Mouse (Mus musculus) c-Kit-negative CD71-positive TER-119-positive erythroid progenitor cells, embryonic 14.5 days (primary cell): ENCODE data around the gene Eme1.
"Not testable (repeated sequence)": the region's sequence is repeated elsewhere in the genome, so short reads cannot be mapped to it uniquely, and the experiment has no call there.

ENCODE experiments used
- DNase-seq: peaks from one replicate; pipeline ENCODE4 v3.0.0-alpha.2; 2013; ENCODE audit warnings: low read depth, low spot score

The Eme1 gene

GRCm38 (mm10) chr11:94653663-94654436 lies at the start of gene Eme1, which contains the start of gene Mrpl27:
Gene Eme1, minus strand, starts transcription at chr11:94653964.
Gene Mrpl27, plus strand, starts transcription at chr11:94653767.
- DNase-seq, result peak; percentile 77

GRCm38 (mm10) chr11:94702216-94702610 lies 48.4 kb upstream of the Eme1 start:
- DNase-seq, result no peak

DNA sequence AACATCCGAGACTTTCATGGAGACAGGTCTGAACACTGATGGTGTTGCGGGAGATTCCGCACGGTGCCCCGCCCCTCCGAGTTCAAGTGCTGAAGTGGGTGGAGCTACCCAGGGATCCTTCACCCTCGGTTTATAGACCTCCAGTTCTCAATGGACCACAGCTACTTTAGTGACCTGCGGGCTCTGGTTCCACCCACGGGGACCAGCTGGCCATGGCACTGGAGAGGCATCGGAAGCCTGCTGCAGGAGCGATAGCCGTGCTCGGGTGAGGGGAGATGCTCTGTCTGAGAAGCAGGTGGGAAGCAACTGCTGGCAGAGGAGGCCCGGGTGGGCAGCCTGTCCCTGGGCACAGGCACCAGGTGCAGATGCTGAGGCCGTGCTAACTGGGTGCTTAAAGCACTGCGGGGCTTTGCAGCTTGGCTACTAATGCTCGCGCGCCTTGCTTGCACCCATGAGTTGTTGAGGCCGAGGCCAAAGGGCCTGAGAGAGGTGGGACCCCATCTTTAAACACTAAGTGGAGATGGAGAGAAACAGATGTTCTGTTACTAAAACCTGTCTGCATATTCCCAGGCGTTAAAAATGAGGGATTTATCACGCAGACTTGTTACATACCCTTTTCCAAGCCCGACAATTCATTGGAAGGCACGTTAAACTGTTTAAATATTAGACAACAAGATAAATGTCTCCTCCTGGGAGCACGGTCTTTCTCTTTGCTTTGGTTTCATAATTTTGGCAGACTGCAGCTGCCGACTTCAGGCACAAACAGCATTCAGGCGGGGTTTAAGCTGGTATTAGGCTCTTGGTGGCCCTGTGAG lies 47.8 kb upstream of the Eme1 start:
- DNase-seq, result no peak

- DNase-seq, result no peak
Observed at GRCm38 (mm10) chr11:94699399-94699798, 45.6 kb upstream of the Eme1 start.

GRCm38 (mm10) chr11:94697703-94698464 lies 44.1 kb upstream of the Eme1 start:
- no peak for DNase-seq

DNA sequence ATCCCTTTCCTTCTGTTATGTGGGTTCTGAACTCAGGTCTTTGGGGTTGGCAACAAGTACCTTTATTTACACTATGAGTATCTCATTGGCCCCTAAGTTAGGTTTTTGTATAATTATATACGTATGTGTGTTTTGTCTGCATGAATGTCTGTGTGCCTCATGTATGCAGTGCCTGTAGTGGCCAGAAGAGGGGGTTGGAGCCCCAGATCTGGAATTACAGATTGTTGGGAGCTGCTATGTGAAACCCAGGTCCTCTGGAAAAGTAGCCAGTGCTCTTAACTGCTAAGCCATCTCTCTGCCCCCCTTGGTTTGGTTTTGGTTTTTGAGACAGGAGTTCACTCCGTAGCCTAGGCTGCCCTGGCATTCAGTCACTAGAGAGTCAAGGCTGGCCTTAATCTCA lies 43.4 kb upstream of the Eme1 start:
- DNase-seq, result no peak

DNA sequence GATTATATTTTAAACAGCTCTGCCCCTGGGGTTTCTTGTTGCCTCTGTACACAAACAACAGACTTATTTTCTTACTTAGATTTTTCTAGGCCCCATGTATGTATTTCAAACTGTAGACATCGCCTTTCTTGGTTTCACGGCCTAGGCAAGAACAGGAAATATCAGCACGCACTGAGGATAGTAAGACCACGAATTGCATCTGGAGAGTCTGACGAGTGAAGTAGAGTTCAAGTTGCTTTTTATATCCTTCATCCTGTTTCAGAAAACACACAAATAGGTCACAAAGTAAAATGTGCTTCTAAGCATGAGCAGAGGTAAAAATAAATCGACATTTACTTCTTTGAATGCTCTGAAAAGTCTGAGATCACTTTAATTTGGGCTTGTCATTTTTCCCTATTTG lies 41.7 kb upstream of the Eme1 start:
- no peak for DNase-seq

DNA sequence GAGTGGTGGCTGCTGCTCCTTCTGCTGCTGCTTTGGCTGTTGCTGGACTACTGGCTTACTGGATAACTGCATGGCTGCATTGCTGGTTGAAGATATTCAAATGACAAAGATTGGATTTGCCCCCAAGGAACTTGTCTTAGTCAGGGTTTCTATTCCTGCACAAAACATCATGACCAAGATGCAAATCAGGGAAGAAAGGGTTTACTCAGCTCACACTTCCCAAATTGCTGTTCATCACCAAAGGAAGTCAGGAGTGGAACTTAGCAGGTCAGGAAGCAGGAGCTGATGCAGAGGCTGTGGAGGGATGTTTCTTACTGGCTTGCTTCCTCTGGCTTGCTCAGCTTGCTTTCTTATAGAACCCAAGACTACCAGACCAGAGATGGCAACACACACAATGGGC lies 38.7 kb upstream of the Eme1 start:
- not testable (repeated sequence) for DNase-seq

DNA sequence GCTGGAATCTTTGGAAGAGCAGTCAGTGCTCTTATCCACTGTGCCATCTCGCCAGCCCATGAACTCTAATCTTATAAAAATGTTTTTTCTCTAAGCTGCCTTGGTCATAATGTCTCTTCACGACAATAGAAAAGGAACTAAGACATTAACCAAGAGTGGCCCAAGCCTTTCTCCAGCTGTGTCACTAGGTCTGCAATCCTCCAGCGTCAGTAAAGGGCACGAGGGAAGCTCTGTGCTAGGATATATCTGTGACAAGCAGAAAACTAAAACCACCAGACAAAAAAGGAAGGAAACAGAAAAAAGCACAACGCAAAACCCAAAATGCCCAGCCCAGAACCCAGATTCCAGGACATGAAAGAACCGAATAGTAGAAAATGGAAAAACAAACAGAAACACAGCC lies 33.4 kb upstream of the Eme1 start:
- no peak for DNase-seq

GRCm38 (mm10) chr11:94682427-94682826 lies 28.7 kb upstream of the Eme1 start:
- no peak for DNase-seq

- no peak for DNase-seq
Observed at GRCm38 (mm10) chr11:94681640-94682039, 27.9 kb upstream of the Eme1 start.

DNA sequence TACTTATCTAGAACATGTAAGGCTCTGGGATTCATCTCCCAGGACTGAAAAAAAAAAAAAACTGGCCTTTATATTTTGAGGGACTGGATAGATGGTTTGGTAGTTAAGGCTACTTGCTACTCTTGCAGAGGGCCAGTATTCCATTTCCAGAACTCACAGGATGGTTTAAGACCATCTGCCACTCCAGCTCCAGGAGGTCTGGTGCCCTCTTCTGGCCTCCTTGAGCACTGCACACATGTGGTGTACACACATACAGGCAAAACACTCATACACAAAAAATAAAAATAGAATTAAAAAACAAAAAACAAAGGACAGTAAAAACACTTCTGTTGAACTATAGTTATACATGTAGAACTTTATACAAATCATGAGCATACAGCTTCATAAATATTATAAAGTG lies 26.9 kb upstream of the Eme1 start:
- no peak for DNase-seq

DNA sequence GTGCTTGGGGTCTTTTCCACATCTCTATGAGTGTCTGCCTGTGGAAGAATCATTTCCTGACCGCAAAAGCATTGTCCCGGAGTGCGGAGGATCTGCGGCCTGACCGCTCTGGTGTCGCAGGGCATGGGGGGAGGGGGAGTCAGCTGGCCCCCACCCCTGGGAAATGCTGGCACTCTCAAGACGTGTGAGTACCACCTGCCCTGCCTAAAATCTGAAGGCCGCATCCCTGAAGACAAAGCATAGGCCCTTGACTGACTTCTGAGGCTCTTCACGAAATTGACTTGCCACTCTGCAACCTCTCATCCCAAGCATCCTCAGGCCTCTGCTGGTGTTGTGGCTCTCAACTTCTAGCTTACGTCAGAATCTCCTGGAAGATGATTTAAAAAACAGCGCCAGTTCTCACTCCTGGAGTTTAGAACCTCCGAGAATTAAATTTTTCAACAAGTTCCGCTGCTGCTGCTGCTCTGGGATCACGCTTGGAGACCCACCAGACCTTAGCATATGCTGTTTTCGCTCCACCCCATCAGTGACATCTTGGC lies 23.9 kb upstream of the Eme1 start:
- DNase-seq, result no peak

DNA sequence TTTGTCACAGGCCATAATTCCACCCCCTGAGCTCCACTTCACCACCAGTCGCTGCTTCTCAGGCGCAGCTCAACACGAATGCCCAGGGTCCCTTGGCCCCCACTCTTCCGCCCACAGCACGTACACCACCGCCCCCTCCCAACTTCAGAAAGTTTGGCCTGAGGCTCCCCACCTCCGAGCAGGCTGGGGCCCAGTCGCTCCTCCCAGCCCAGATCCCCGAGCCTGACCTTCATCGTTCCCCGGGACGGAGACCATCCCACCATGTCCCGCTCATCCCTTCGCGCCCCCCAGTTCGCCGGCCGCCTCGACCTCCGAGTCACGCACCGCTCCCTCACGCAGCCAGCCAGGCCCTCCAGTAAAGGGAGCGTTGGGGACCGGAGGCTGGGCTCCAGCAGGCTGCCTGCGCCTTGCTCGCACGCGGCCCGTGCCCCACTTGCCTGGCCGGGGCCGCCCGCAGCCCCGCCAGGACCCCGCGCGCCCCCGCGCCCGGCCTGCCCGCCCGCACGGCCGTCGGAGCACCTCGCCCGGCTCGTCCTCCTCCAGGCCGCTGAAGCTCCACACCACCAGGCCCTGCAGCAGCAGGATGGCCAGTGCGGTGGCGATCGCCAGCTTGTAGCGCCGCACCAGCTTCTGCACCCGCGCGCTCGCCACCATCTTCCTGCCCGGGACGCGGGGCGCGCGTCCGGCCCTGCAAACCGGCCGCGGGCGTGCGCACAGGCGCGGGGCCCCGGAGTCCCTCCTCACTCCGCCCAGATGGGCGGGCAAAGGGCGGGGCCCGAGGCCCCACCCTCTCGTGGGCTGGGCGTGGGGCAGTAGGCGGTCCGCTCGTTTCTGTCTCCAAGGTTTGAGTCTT lies 23.2 kb upstream of the Eme1 start, which contains the start of gene Xylt2:
TSS of gene Xylt2 (minus strand) at position 762 of the 853 bp plus-strand sequence.
- DNase-seq, result peak; percentile 75

- no peak for DNase-seq
Observed at GRCm38 (mm10) chr11:94676308-94676707, 22.5 kb upstream of the Eme1 start.

GRCm38 (mm10) chr11:94675446-94675845 lies 21.7 kb upstream of the Eme1 start:
- no peak for DNase-seq

DNA sequence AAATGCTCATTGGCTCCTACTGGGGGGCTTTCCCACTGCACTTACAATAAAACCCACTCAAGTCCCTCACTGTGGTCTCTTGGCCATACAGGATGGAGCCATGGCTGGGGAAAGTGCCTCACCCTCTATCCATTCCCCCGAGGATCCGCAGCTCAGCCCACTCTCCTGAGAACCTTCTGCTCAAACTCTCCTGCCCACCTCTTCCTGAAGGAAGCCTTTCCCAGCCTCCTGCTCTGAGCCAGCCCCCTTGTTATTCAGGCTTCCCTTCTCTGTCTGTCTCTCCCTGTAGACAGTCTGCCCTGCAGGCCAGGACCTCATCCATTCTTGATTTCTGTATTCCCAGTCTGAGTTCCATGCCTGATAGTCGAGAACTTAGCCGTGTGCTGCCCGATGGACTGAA lies 21.2 kb upstream of the Eme1 start:
- DNase-seq, result no peak

- DNase-seq, result no peak
Observed at GRCm38 (mm10) chr11:94665281-94665680, 11.5 kb upstream of the Eme1 start.

DNA sequence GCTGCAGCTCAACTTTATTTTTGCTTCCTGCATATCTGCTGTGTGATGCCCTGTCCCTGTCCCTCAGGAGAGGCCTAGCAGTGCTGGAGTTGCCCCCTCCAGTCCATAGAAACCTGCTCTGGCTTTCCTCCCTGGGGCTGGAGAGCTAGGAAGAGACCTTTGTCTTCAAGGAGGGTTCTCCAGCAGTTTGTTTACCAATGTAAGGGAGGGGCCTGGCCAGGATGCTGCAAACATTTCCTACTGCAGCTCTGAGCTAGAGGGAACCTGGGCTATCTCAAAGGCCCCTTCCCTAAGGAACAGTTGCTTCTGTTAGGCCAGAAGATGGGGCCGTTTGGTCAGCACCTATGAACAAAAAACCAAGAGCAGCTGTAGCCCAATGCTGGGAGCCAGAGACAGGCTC lies 7.6 kb upstream of the Eme1 start:
- no peak for DNase-seq

GRCm38 (mm10) chr11:94652973-94653372 lies 791 bp downstream of the Eme1 start:
- DNase-seq, result no peak

DNA sequence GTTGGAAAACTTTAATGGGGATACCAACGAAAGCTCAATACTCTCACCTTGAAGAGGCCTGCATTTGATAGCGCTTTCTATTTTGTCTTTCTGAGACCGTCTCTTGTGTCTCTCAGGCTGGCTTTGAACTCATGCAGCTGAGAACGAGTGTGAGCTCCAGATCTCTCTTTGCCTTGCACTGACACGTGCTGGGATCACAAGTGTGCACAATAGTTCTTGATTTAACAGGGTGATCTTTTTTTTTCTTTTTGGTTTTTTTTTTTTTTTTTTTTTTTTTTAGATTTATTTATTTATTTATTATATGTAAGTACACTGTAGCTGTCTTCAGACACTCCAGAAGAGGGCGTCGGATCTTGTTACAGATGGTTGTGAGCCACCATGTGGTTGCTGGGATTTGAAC lies 2.5 kb downstream of the Eme1 start:
- not testable (repeated sequence) for DNase-seq
